Mouse (Mus musculus): Measurements from ENCODE around the gene Stab2. TPM values are rescaled to one million over a fixed set of nuclear protein-coding genes. Genes with fewer than 3 reads are reported as not detected.

Gene Stab2
- polyA plus RNA-seq, 2 experiments = 10.8 to 17.9 TPM

GRCm38 (mm10) chr10:87008215-87008499, 332 bp upstream of the Stab2 start:
- H3K27ac ChIP-seq = no peak overlapping the region
- no peaks in the 10 kb centered on the region for H3K4me1 ChIP-seq (replicated peaks; ENCODE audit: control insufficient read depth in 2 of 2, insufficient read depth in 2 of 2, low read length in 1 of 2)
- no peak overlapping the region for H3K4me3 ChIP-seq (ENCODE audit: insufficient read depth in 1 of 2, low read depth in 2 of 2, low read length in 2 of 2)
- no peaks in the 10 kb centered on the region for H3K27me3 ChIP-seq (ENCODE audit: control insufficient read depth, insufficient read depth, low read length)
- WGBS (ENCODE audit: insufficient replicate concordance) = 55% methylated on average over 3 of the region's 3 CpGs
- no peak overlapping the region for H3K4me2 ChIP-seq (ENCODE audit: low read depth)
- TF ChIP-seq CTCF (IDR thresholded peaks at IDR 0.05; ENCODE audit: low read depth) (no peak), EP300 (IDR thresholded peaks at IDR 0.05; ENCODE audit: low read depth) (no peak)
- no peaks in the 10 kb centered on the region for H3K9me3 ChIP-seq (ENCODE audit: control insufficient read depth, low read length)
- no peak for ATAC-seq (ENCODE audit: insufficient read depth)
- no peak overlapping the region for H3K9ac ChIP-seq (replicated peaks)
- no peaks in the 10 kb centered on the region for H3K36me3 ChIP-seq (replicated peaks; ENCODE audit: control insufficient read depth, insufficient read depth, low read depth)
- no peak for DNase-seq (ENCODE audit: low read depth in 3 of 3, low spot score in 3 of 3)

- TF ChIP-seq CTCF (IDR thresholded peaks at IDR 0.05; ENCODE audit: low read depth) (no peak), EP300 (IDR thresholded peaks at IDR 0.05; ENCODE audit: low read depth) (no peak)
- WGBS (ENCODE audit: insufficient replicate concordance) = 33% methylated on average over 14 of the region's 14 CpGs
These were observed 15.4 kb downstream of the Stab2 start for GRCm38 (mm10) chr10:86992238-86992976.

DNA sequence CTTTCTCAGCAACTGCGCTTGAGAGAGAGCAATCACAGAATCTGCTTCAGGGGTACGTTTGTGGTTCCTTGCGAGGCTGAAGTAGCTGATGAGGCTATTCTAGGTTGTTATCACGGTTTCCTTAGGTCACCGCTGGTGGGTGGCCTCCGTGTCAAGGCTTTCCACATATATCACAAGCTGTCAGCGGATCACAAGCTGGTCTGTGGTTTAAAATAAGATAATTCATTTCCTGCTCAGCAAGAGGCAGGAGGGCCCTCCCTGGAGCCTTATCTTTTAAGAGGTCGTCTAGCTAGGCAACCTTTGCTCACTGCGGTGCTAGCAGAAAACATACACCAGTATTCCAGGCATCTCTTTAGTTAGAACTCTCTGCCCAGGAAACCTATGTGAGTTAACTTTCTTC, 17.2 kb downstream of the Stab2 start:
- peak in 2 of 3 experiments; percentile 7 to 11 for DNase-seq (ENCODE audit: low read depth in 3 of 3, low spot score in 3 of 3)
- Histone ChIP-seq H3K27ac (no peak overlapping the region), H3K4me3 (ENCODE audit: insufficient read depth in 1 of 2, low read depth in 2 of 2, low read length in 2 of 2) (no peak overlapping the region), H3K9me3 (ENCODE audit: control insufficient read depth, low read length) (no peaks in the 10 kb centered on the region), H3K9ac (replicated peaks) (no peak overlapping the region), H3K27me3 (ENCODE audit: control insufficient read depth, insufficient read depth, low read length) (no peaks in the 10 kb centered on the region), H3K4me1 (replicated peaks; ENCODE audit: control insufficient read depth in 2 of 2, insufficient read depth in 2 of 2, low read length in 1 of 2) (0 out of 4 replicates have a peak, but pooled peaks cover 0 to 6% of the 10 kb centered on the region in 2 experiments), H3K4me2 (ENCODE audit: low read depth) (no peak overlapping the region), H3K36me3 (replicated peaks; ENCODE audit: control insufficient read depth, insufficient read depth, low read depth) (no peaks in the 10 kb centered on the region)
- 8% methylated on average over 9 of the region's 9 CpGs for WGBS (ENCODE audit: insufficient replicate concordance)
- TF ChIP-seq CTCF (IDR thresholded peaks at IDR 0.05; ENCODE audit: low read depth) = no peak
- TF ChIP-seq EP300 (IDR thresholded peaks at IDR 0.05; ENCODE audit: low read depth) = no peak
- ATAC-seq (ENCODE audit: insufficient read depth) = peak; percentile 68

More at GRCm38 (mm10) chr10:86992238-86992976, 15.4 kb downstream of the Stab2 start:
- Histone ChIP-seq H3K36me3 (replicated peaks; ENCODE audit: control insufficient read depth, insufficient read depth, low read depth) (no peaks in the 10 kb centered on the region), H3K9ac (replicated peaks) (no peak overlapping the region), H3K4me3 (ENCODE audit: insufficient read depth in 1 of 2, low read depth in 2 of 2, low read length in 2 of 2) (no peak overlapping the region), H3K4me1 (replicated peaks; ENCODE audit: control insufficient read depth in 2 of 2, insufficient read depth in 2 of 2, low read length in 1 of 2) (0 out of 4 replicates have a peak, but pooled peaks cover 0 to 6% of the 10 kb centered on the region in 2 experiments), H3K27me3 (ENCODE audit: control insufficient read depth, insufficient read depth, low read length) (no peaks in the 10 kb centered on the region), H3K27ac (no peak overlapping the region), H3K9me3 (ENCODE audit: control insufficient read depth, low read length) (no peaks in the 10 kb centered on the region), H3K4me2 (ENCODE audit: low read depth) (no peak overlapping the region)
- ATAC-seq (ENCODE audit: insufficient read depth) = no peak
- DNase-seq (ENCODE audit: low read depth in 3 of 3, low spot score in 3 of 3) = no peak

DNA sequence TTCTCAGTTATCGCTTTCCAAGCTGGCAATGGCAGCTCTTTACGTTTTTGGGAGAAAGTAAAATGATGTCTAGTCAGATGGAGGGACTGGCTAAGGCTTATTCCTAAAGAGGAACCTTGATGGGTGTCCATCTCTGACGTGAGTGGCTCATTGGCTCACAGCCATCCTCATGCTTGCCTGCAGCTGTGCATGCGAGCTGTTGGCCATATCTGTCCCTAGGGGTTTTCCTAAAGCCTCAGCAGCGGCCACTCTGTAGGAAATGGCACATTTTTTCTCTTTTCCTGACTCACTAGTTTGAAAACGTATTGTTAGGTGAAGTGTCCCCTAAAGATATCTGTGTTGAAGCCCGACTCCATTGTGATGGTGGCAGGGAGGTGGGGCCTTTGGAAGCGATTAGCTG, 18.0 kb downstream of the Stab2 start:
- H3K9me3 ChIP-seq (ENCODE audit: control insufficient read depth, low read length) = no peaks in the 10 kb centered on the region
- TF ChIP-seq CTCF (IDR thresholded peaks at IDR 0.05; ENCODE audit: low read depth) = no peak
- TF ChIP-seq EP300 (IDR thresholded peaks at IDR 0.05; ENCODE audit: low read depth) = no peak
- no peak overlapping the region for H3K4me2 ChIP-seq (ENCODE audit: low read depth)
- no peak overlapping the region for H3K9ac ChIP-seq (replicated peaks)
- no peak overlapping the region for H3K27ac ChIP-seq
- ATAC-seq (ENCODE audit: insufficient read depth) (no peak), DNase-seq (ENCODE audit: low read depth in 3 of 3, low spot score in 3 of 3) (no peak)
- no peak overlapping the region for H3K4me3 ChIP-seq (ENCODE audit: insufficient read depth in 1 of 2, low read depth in 2 of 2, low read length in 2 of 2)
- 21% methylated on average over 8 of the region's 8 CpGs for WGBS (ENCODE audit: insufficient replicate concordance)
- no peaks in the 10 kb centered on the region for H3K36me3 ChIP-seq (replicated peaks; ENCODE audit: control insufficient read depth, insufficient read depth, low read depth)
- no peaks in the 10 kb centered on the region for H3K27me3 ChIP-seq (ENCODE audit: control insufficient read depth, insufficient read depth, low read length)
- 0 out of 4 replicates have a peak, but pooled peaks cover 0 to 6% of the 10 kb centered on the region in 2 experiments for H3K4me1 ChIP-seq (replicated peaks; ENCODE audit: control insufficient read depth in 2 of 2, insufficient read depth in 2 of 2, low read length in 1 of 2)

- Histone ChIP-seq H3K36me3 (replicated peaks; ENCODE audit: control insufficient read depth, insufficient read depth, low read depth) (no peaks in the 10 kb centered on the region), H3K27ac (no peak overlapping the region), H3K9ac (replicated peaks) (no peak overlapping the region), H3K4me2 (ENCODE audit: low read depth) (no peak overlapping the region), H3K4me3 (ENCODE audit: insufficient read depth in 1 of 2, low read depth in 2 of 2, low read length in 2 of 2) (no peak overlapping the region), H3K4me1 (replicated peaks; ENCODE audit: control insufficient read depth in 2 of 2, insufficient read depth in 2 of 2, low read length in 1 of 2) (no peaks in the 10 kb centered on the region), H3K27me3 (ENCODE audit: control insufficient read depth, insufficient read depth, low read length) (no peaks in the 10 kb centered on the region), H3K9me3 (ENCODE audit: control insufficient read depth, low read length) (no peaks in the 10 kb centered on the region)
- WGBS (ENCODE audit: insufficient replicate concordance) = 70% methylated on average over 5 of the region's 5 CpGs
- no peak for DNase-seq (ENCODE audit: low read depth in 3 of 3, low spot score in 3 of 3)
- no peak for ATAC-seq (ENCODE audit: insufficient read depth)
- peak; percentile 45 for TF ChIP-seq CTCF (IDR thresholded peaks at IDR 0.05; ENCODE audit: low read depth)
- no peak for TF ChIP-seq EP300 (IDR thresholded peaks at IDR 0.05; ENCODE audit: low read depth)
These were observed 31.7 kb downstream of the Stab2 start for GRCm38 (mm10) chr10:86976001-86976726.
